ENCODE assay signal across 11 mouse cellular contexts in genomic region chr11:31732958-31733357, GRCm38 (mm10).
DNase-seq lines count a peak whose midpoint lies in the region; ATAC-seq and TF ChIP-seq lines count a peak whose summit lies in the region.
"Had no signal": no experiment of that assay in that cellular context is flagged by ENCODE, and none has a peak within 500 bp of the region (broad histone marks: within the 10 kb centered on the region; RNA-seq: fewer than 3 reads in every experiment).

No protein-coding gene starts in this region.

- WGBS in heart, adult 2 months: 32% methylated on average over 1 of the region's 1 CpGs
- 41% methylated on average over 1 of the region's 1 CpGs for WGBS in lung, embryonic 15.5 days

- H3K36me3 ChIP-seq in heart, adult 2 months (ENCODE audit: control insufficient read depth, insufficient read depth, low read length): no peaks in the 10 kb centered on the region; the same call in 1 of the 2 replicates
- H3K36me3 ChIP-seq in lung, embryonic 15.5 days: no peaks in the 10 kb centered on the region
- H3K36me3 ChIP-seq in megakaryocyte, embryonic 14.5 days (replicated peaks; ENCODE audit: low read length): no peaks in the 10 kb centered on the region
- H3K36me3 ChIP-seq: heart, embryonic 12.5 days; limb, embryonic 12.5 days had no signal

- no peak overlapping the region for H3K4me3 ChIP-seq in heart, adult 2 months
- H3K4me3 ChIP-seq in lung, embryonic 15.5 days: no peak overlapping the region
- H3K4me3 ChIP-seq in megakaryocyte, embryonic 14.5 days (replicated peaks): peak overlapping the region; percentile 43
- H3K4me3 ChIP-seq: heart, embryonic 12.5 days; limb, embryonic 12.5 days had no signal

- ATAC-seq in lung, embryonic 15.5 days (ENCODE audit: borderline replicate concordance, extremely low read depth, low FRiP score, low TSS enrichment): peak; percentile 40; the same call in 1 of the 2 replicates
- ATAC-seq in common myeloid progenitor, adult 5-6 weeks (replicated peaks; ENCODE audit: low read depth, poor library complexity, severe bottlenecking): peak; percentile 59

- H3K9ac ChIP-seq in heart, adult 2 months (ENCODE audit: low read depth, low read length): no peak overlapping the region
- H3K9ac ChIP-seq in lung, embryonic 15.5 days: no peak overlapping the region
- H3K9ac ChIP-seq: heart, embryonic 12.5 days; limb, embryonic 12.5 days had no signal

- intact Hi-C loops in heart, adult 2 months (cut with DNase I): no loop called here

- peak overlapping the region; percentile 2 for H3K27ac ChIP-seq in heart, adult 2 months
- no peak overlapping the region for H3K27ac ChIP-seq in lung, embryonic 15.5 days
- H3K27ac ChIP-seq: limb, embryonic 12.5 days had no signal

- DNase-seq in heart, adult 2 months: no peak
- no peak for DNase-seq in heart, postnatal 4 days
- no peak for DNase-seq in lung, postnatal 14 days
- no peak for DNase-seq in cerebellum, adult 18-20 months
- no peak for DNase-seq in testis, postnatal 10 days (ENCODE audit: low spot score)
- DNase-seq: kidney, adult 11 months had no signal

- no peak overlapping the region for H3K4me2 ChIP-seq in lung, embryonic 15.5 days
- H3K4me2 ChIP-seq: heart, embryonic 12.5 days; limb, embryonic 12.5 days had no signal

- H3K27me3 ChIP-seq in heart, adult 2 months (ENCODE audit: control insufficient read depth, insufficient read depth, low read length): no peaks in the 10 kb centered on the region
- no peaks in the 10 kb centered on the region for H3K27me3 ChIP-seq in lung, embryonic 15.5 days
- no peaks in the 10 kb centered on the region for H3K27me3 ChIP-seq in megakaryocyte, embryonic 14.5 days (replicated peaks)
- H3K27me3 ChIP-seq: heart, embryonic 12.5 days; limb, embryonic 12.5 days had no signal

- no peak for TF ChIP-seq POLR2A in heart, adult 2 months (IDR thresholded peaks at IDR 0.05; ENCODE audit: insufficient read depth, low read depth, low read length)

- TF ChIP-seq CTCF in heart, adult 2 months (IDR thresholded peaks at IDR 0.05): no peak

- 0 out of 2 replicates have a peak, but pooled peaks have one; percentile 13 for TF ChIP-seq EP300 in heart, adult 2 months (IDR thresholded peaks at IDR 0.05; ENCODE audit: insufficient read depth, low read depth, low read length)

- no peaks in the 10 kb centered on the region for H3K79me2 ChIP-seq in heart, adult 2 months (replicated peaks; ENCODE audit: control insufficient read depth, insufficient read depth, low read length)

- peaks cover 14% of the 10 kb centered on the region for H3K4me1 ChIP-seq in heart, adult 2 months (ENCODE audit: control insufficient read depth, insufficient read depth, low read length)
- peaks cover 7% of the 10 kb centered on the region; the same call in 1 of the 2 replicates for H3K4me1 ChIP-seq in lung, embryonic 15.5 days
- H3K4me1 ChIP-seq in megakaryocyte, embryonic 14.5 days: peaks cover 94% of the 10 kb centered on the region

- no peaks in the 10 kb centered on the region for H3K9me3 ChIP-seq in lung, embryonic 15.5 days
- no peaks in the 10 kb centered on the region for H3K9me3 ChIP-seq in megakaryocyte, embryonic 14.5 days
- H3K9me3 ChIP-seq: heart, embryonic 12.5 days; limb, embryonic 12.5 days had no signal
